Mouse (Mus musculus): ENCODE results near the gene Lpin2. TPM values are rescaled to one million over a fixed set of nuclear protein-coding genes. Genes with fewer than 3 reads are reported as not detected.

Lpin2 gene
- polyA plus RNA-seq (2015; fragmentation: Nextera tagmentation; extraction: Ambion mirVana): 30.8 and 31.6 TPM in 2 replicates

- 16% methylated on average over 6 of the region's 6 CpGs for WGBS
- Histone ChIP-seq H3K27ac (ENCODE audit: low read length) (peak within 1 kb of the TSS; percentile 78), H3K4me3 (ENCODE audit: low read length) (peak within 1 kb of the TSS; percentile 88), H3K36me3 (ENCODE audit: control insufficient read depth, insufficient read depth, low read length) (no peaks in the 10 kb centered on the region), H3K4me2 (ENCODE audit: low read depth, low read length) (peak within 1 kb of the TSS; percentile 93), H3K9me3 (ENCODE audit: control insufficient read depth, low read length) (no peaks in the 10 kb centered on the region), H3K27me3 (ENCODE audit: control insufficient read depth, insufficient read depth, low read depth, low read length) (no peaks in the 10 kb centered on the region), H3K9ac (ENCODE audit: low read length) (peak within 1 kb of the TSS; percentile 94), H3K4me1 (replicated peaks; ENCODE audit: control insufficient read depth, insufficient read depth, low read length) (peaks cover 21% of the 10 kb centered on the region)
- no peak for ATAC-seq (ENCODE audit: low read depth)
Measured at GRCm38 (mm10) chr17:71182211-71182721, at the start of gene Lpin2. TSS of gene Lpin2 (plus strand) at chr17:71182560.

DNA sequence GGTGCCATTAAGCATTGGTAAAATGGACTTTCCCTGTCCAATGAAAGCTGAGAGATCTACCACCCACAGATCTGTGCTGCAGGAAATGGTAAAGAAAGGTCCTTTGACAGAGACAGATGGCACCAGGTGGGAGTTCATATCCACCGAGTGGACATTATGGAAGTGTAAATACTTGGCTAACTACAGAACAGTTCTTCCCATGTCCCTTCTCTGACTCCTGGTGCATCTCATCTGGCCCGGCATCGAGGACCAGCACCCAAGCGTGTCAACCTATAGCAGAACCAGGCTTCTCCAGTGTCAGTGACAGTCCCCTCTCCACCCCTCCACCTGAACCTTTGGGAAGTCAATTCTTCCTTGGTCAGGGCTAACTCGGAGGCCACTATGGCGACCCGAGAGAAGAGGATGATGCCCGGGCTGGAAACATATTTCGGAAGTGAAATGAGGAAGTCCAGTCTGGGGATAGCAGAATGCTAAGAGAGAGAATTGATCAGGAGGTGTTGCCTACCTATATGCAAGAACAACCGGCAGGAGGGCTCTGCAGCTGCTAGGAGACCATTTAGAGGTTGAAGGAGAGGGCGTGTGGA lies 49.4 kb upstream of the Lpin2 start:
- H3K9me3 ChIP-seq (ENCODE audit: control insufficient read depth, low read length): no peaks in the 10 kb centered on the region
- no peak for ATAC-seq (ENCODE audit: low read depth)
- no peak overlapping the region for H3K27ac ChIP-seq (ENCODE audit: low read length)
- H3K36me3 ChIP-seq (ENCODE audit: control insufficient read depth, insufficient read depth, low read length): no peaks in the 10 kb centered on the region
- no peaks in the 10 kb centered on the region for H3K27me3 ChIP-seq (ENCODE audit: control insufficient read depth, insufficient read depth, low read depth, low read length)
- peaks cover 17% of the 10 kb centered on the region for H3K4me1 ChIP-seq (replicated peaks; ENCODE audit: control insufficient read depth, insufficient read depth, low read length)
- no peak overlapping the region for H3K9ac ChIP-seq (ENCODE audit: low read length)
- H3K4me3 ChIP-seq (ENCODE audit: low read length): no peak overlapping the region
- H3K4me2 ChIP-seq (ENCODE audit: low read depth, low read length): no peak overlapping the region
- WGBS: 73% methylated on average over 11 of the region's 11 CpGs

GRCm38 (mm10) chr17:71134441-71134955 lies 47.9 kb upstream of the Lpin2 start:
- Histone ChIP-seq H3K27ac (ENCODE audit: low read length) (no peak overlapping the region), H3K9me3 (ENCODE audit: control insufficient read depth, low read length) (no peaks in the 10 kb centered on the region), H3K4me2 (ENCODE audit: low read depth, low read length) (no peak overlapping the region), H3K9ac (ENCODE audit: low read length) (no peak overlapping the region), H3K4me1 (replicated peaks; ENCODE audit: control insufficient read depth, insufficient read depth, low read length) (peaks cover 17% of the 10 kb centered on the region), H3K36me3 (ENCODE audit: control insufficient read depth, insufficient read depth, low read length) (no peaks in the 10 kb centered on the region), H3K4me3 (ENCODE audit: low read length) (no peak overlapping the region), H3K27me3 (ENCODE audit: control insufficient read depth, insufficient read depth, low read depth, low read length) (no peaks in the 10 kb centered on the region)
- no peak for ATAC-seq (ENCODE audit: low read depth)
- 78% methylated on average over 3 of the region's 3 CpGs for WGBS

GRCm38 (mm10) chr17:71135108-71135507 lies 47.3 kb upstream of the Lpin2 start:
- H3K4me3 ChIP-seq (ENCODE audit: low read length): no peak overlapping the region
- WGBS: 33% methylated on average over 5 of the region's 5 CpGs
- no peak for ATAC-seq (ENCODE audit: low read depth)
- no peaks in the 10 kb centered on the region for H3K9me3 ChIP-seq (ENCODE audit: control insufficient read depth, low read length)
- H3K27ac ChIP-seq (ENCODE audit: low read length): no peak overlapping the region
- H3K4me2 ChIP-seq (ENCODE audit: low read depth, low read length): no peak overlapping the region
- H3K9ac ChIP-seq (ENCODE audit: low read length): no peak overlapping the region
- peaks cover 11% of the 10 kb centered on the region for H3K4me1 ChIP-seq (replicated peaks; ENCODE audit: control insufficient read depth, insufficient read depth, low read length)
- no peaks in the 10 kb centered on the region for H3K36me3 ChIP-seq (ENCODE audit: control insufficient read depth, insufficient read depth, low read length)
- no peaks in the 10 kb centered on the region for H3K27me3 ChIP-seq (ENCODE audit: control insufficient read depth, insufficient read depth, low read depth, low read length)

DNA sequence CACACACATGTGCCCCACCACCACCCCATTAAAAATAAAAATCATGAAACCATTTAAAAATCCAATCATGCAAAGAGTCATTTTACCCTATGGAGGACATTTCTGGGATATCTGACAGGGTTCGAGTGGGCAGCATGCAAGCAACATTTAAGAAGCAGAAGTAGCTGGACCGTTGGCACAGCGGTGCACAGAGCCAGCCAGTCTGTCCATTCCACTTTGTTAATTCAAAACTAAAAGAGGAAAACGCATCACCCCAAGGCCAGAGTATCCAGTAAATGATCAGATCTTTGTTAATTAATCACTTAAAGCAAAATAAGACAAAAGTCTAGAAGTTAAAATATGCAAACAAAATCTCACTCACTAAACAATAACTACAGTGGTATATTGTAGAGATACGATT lies 46.5 kb upstream of the Lpin2 start:
- H3K4me3 ChIP-seq (ENCODE audit: low read length): no peak overlapping the region
- peaks cover 8% of the 10 kb centered on the region; the same call in 1 of the 2 replicates for H3K4me1 ChIP-seq (replicated peaks; ENCODE audit: control insufficient read depth, insufficient read depth, low read length)
- WGBS: 83% methylated on average over 5 of the region's 5 CpGs
- no peak overlapping the region for H3K27ac ChIP-seq (ENCODE audit: low read length)
- no peaks in the 10 kb centered on the region for H3K36me3 ChIP-seq (ENCODE audit: control insufficient read depth, insufficient read depth, low read length)
- no peak overlapping the region for H3K4me2 ChIP-seq (ENCODE audit: low read depth, low read length)
- H3K9ac ChIP-seq (ENCODE audit: low read length): no peak overlapping the region
- no peaks in the 10 kb centered on the region for H3K9me3 ChIP-seq (ENCODE audit: control insufficient read depth, low read length)
- ATAC-seq (ENCODE audit: low read depth): no peak
- no peaks in the 10 kb centered on the region for H3K27me3 ChIP-seq (ENCODE audit: control insufficient read depth, insufficient read depth, low read depth, low read length)

DNA sequence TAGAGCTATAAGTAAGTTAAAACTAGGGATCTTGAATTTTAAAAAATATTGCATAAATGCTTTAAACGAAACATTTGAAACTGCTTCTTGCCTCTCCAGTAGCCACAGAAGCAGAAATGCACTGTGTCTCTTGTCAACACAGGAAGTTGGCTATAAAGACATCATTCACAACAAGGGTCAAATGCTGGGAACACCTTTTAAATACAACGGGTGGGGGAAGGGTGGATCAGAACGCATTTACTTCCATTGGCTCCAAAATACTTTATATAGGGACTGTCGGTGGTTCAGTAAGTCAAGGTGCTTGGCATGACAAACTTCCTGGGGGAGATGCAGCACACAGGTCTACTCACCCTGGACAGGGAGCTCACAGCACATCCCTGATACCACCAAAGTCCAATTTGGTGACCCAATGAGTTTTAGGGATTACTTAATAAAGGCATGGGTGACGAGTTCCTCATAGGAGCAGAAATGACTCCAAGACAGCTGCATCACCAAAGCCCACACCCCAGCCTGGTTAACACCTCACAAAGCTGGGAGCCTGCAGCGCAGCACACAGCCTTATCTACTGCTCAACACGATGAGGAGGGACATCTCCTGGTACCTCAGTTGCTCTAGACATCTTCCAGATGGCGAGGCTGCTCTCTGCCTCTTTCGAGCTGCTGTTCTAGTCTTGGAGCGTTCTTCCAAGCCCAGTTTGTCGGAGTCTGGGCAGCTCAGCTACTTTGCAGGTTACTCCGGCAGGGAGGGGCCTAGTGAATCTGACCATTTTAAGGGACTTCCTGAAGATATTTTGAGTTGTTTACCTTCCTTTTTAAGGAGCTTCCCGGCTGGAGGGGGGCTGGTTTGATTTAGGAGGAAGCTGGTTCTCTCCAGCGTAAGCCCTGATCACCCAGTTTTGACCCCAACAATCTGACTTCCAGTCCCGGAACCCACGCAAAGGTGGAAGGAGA lies 45.7 kb upstream of the Lpin2 start:
- Histone ChIP-seq H3K4me3 (ENCODE audit: low read length) (no peak overlapping the region), H3K4me1 (replicated peaks; ENCODE audit: control insufficient read depth, insufficient read depth, low read length) (peaks cover 8% of the 10 kb centered on the region; the same call in 1 of the 2 replicates), H3K9me3 (ENCODE audit: control insufficient read depth, low read length) (no peaks in the 10 kb centered on the region), H3K27me3 (ENCODE audit: control insufficient read depth, insufficient read depth, low read depth, low read length) (no peaks in the 10 kb centered on the region), H3K9ac (ENCODE audit: low read length) (no peak overlapping the region), H3K4me2 (ENCODE audit: low read depth, low read length) (no peak overlapping the region), H3K36me3 (ENCODE audit: control insufficient read depth, insufficient read depth, low read length) (no peaks in the 10 kb centered on the region), H3K27ac (ENCODE audit: low read length) (no peak overlapping the region)
- WGBS: 50% methylated on average over 16 of the region's 16 CpGs
- ATAC-seq (ENCODE audit: low read depth): peak; percentile 41; the same call in 1 of the 2 replicates

DNA sequence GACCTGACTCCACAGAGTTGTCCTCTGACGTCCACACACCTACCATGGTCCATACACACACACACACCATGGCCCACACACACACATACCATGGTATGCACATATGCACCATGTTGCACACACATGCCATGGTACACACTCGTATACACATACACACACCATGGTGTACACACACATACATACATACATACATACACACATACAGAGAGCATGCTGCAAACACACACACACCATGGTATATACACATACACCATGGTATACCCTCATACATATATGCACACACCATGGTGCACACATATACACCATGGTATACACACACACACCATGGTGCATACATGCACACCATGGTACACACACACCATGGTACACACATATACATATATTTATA lies 45.0 kb upstream of the Lpin2 start:
- H3K27ac ChIP-seq (ENCODE audit: low read length): no peak overlapping the region
- WGBS: 77% methylated on average over 2 of the region's 2 CpGs
- ATAC-seq (ENCODE audit: low read depth): no peak

DNA sequence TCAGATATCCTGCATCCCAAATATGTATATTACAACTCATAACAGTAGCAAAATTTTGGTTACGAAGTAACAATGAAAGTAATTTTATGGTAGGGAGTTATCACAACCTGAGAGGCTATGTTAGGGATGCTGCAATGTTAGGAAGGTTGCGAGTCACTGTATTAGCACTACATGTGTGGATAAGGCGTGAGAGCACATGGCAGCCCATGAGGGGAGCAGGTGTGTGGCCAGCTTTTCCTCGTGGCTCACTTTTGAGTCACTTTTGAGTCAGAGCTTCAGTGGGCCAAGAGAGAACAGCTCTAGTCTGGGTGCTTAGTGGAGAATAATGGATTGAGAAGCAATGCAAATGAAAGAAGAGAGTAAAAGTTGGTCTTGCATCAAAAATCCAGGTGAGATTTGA lies 40.3 kb upstream of the Lpin2 start:
- Histone ChIP-seq H3K4me2 (ENCODE audit: low read depth, low read length) (no peak overlapping the region), H3K27ac (ENCODE audit: low read length) (no peak overlapping the region), H3K9ac (ENCODE audit: low read length) (no peak overlapping the region), H3K27me3 (ENCODE audit: control insufficient read depth, insufficient read depth, low read depth, low read length) (no peaks in the 10 kb centered on the region), H3K4me3 (ENCODE audit: low read length) (no peak overlapping the region), H3K9me3 (ENCODE audit: control insufficient read depth, low read length) (no peaks in the 10 kb centered on the region), H3K36me3 (ENCODE audit: control insufficient read depth, insufficient read depth, low read length) (no peaks in the 10 kb centered on the region), H3K4me1 (replicated peaks; ENCODE audit: control insufficient read depth, insufficient read depth, low read length) (peaks cover 2% of the 10 kb centered on the region; the same call in 1 of the 2 replicates)
- ATAC-seq (ENCODE audit: low read depth): no peak
- 76% methylated on average over 4 of the region's 4 CpGs for WGBS

More for the DNA sequence above, 45.0 kb upstream of the Lpin2 start:
- Histone ChIP-seq H3K4me2 (ENCODE audit: low read depth, low read length) (no peak overlapping the region), H3K9me3 (ENCODE audit: control insufficient read depth, low read length) (no peaks in the 10 kb centered on the region), H3K36me3 (ENCODE audit: control insufficient read depth, insufficient read depth, low read length) (no peaks in the 10 kb centered on the region), H3K27me3 (ENCODE audit: control insufficient read depth, insufficient read depth, low read depth, low read length) (no peaks in the 10 kb centered on the region), H3K9ac (ENCODE audit: low read length) (no peak overlapping the region), H3K4me1 (replicated peaks; ENCODE audit: control insufficient read depth, insufficient read depth, low read length) (peaks cover 8% of the 10 kb centered on the region; the same call in 1 of the 2 replicates), H3K4me3 (ENCODE audit: low read length) (no peak overlapping the region)

GRCm38 (mm10) chr17:71143155-71143554 lies 39.2 kb upstream of the Lpin2 start:
- Histone ChIP-seq H3K27ac (ENCODE audit: low read length) (no peak overlapping the region), H3K9me3 (ENCODE audit: control insufficient read depth, low read length) (no peaks in the 10 kb centered on the region), H3K36me3 (ENCODE audit: control insufficient read depth, insufficient read depth, low read length) (no peaks in the 10 kb centered on the region), H3K27me3 (ENCODE audit: control insufficient read depth, insufficient read depth, low read depth, low read length) (no peaks in the 10 kb centered on the region), H3K4me2 (ENCODE audit: low read depth, low read length) (no peak overlapping the region), H3K4me1 (replicated peaks; ENCODE audit: control insufficient read depth, insufficient read depth, low read length) (no peaks in the 10 kb centered on the region), H3K4me3 (ENCODE audit: low read length) (no peak overlapping the region), H3K9ac (ENCODE audit: low read length) (no peak overlapping the region)
- no peak for ATAC-seq (ENCODE audit: low read depth)
- 70% methylated on average over 4 of the region's 4 CpGs for WGBS

Data from lung, embryonic 16.5 days (tissue).